Mouse (Mus musculus) hindbrain, embryonic 10.5 days (tissue): ENCODE data around the gene Disc1. TPM values are rescaled to one million over a fixed set of nuclear protein-coding genes. Genes with fewer than 3 reads are reported as not detected.

ENCODE experiments used
- DNase-seq: peaks from one replicate; pipeline ENCODE4 v3.0.0-alpha.2; 2017; ENCODE audit warnings: low spot score
- H3K27ac ChIP-seq: fragments of 300-500 bp; sonication (generic); 2 replicates; pipeline ENCODE4 v1.5.1; 2016; ENCODE audit warnings: mild to moderate bottlenecking, moderate library complexity
- H3K27me3 ChIP-seq: fragments of 300-500 bp; sonication (generic); 2 replicates; pipeline ENCODE4 v1.6.1; 2016; ENCODE audit warnings: mild to moderate bottlenecking; ENCODE audit not compliant: poor library complexity, insufficient read depth, severe bottlenecking
- H3K36me3 ChIP-seq: fragments of 300-500 bp; sonication (generic); 2 replicates; pipeline ENCODE4 v1.6.1; 2016; ENCODE audit warnings: mild to moderate bottlenecking, moderate library complexity
- H3K4me1 ChIP-seq: fragments of 300-500 bp; sonication (generic); replicated peaks from 2 replicates; pipeline ENCODE4 v1.6.1; 2016; ENCODE audit warnings: mild to moderate bottlenecking
- H3K4me3 ChIP-seq: fragments of 300-500 bp; sonication (generic); 2 replicates; pipeline ENCODE4 v1.5.1; 2016; ENCODE audit warnings: mild to moderate bottlenecking, moderate library complexity
- H3K9me3 ChIP-seq: fragments of 300-500 bp; sonication (generic); 2 replicates; pipeline ENCODE4 v1.6.1; 2016; ENCODE audit warnings: mild to moderate bottlenecking, moderate library complexity
- WGBS: fragments of 180-500 bp; shearing (Covaris S2); methylation state at CpG from one replicate; pipeline ENCODE4 v1.1.7; 2016; 5-methylcytosine and 5-hydroxymethylcytosine counted together
- polyA plus RNA-seq: library from polyadenylated mRNA; unstranded; fragments of >200 nt; fragmentation: Nextera tagmentation; extraction: Ambion mirVana; gene quantifications from 2 replicates; pipeline ENCODE4 v1.2.1, GENCODE M21; 2016

Disc1 gene
- 1.6 and 2.1 TPM in 2 replicates for polyA plus RNA-seq

DNA sequence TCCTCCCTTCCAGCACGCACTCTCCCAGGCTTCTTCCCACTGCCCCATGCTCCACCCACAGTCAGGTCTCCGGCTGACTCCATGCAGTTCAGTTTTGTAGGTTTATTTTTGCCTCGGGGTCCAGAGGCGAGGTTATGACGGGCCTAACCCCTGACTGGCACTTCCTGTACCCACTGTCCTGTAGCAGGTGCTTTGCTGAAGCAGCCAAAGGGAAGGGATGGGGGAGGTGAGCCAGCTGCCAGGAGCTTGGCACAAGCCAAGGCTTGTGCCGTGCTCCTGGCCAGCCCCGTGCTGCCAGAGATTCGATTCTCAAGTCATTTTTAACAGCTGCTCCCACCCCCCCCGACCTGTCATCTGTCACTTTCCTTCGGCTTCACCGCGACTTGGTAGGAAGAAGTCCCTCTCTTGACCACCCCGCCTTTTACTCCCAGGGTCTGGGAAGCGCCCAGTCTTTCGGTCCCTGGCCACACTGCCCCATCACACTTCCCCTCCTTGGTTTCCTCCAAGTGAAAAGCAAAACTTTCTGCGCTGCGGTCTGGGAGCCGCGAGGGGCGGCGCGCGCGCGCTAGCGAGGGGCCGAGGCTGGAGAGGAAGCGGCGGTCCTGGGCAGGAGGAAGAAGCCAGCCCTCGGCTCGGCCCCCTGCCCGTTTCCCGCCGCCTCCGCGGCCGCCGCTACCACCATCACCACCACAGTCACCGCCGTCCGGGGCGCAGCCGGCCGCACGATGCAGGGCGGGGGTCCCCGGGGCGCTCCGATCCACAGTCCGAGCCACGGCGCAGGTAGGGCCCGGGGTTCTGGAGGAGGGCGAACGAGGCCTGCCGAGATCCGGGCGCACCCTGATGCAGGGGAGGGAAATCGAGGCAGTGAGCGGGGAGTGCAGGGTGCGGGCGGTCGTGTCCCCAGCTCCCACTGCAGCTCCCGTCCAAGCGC is at the start of gene Disc1:
Gene Disc1, plus strand, starts transcription at position 691 of the 931 bp plus-strand sequence.
- 2% methylated on average over 65 of the region's 65 CpGs for WGBS
- no peaks in the 10 kb centered on the region for H3K36me3 ChIP-seq
- peaks cover 40% of the 10 kb centered on the region for H3K27me3 ChIP-seq
- peak; percentile 60 for DNase-seq
- H3K4me3 ChIP-seq, result peak within 1 kb of the TSS; percentile 58
- peaks cover 6% of the 10 kb centered on the region for H3K9me3 ChIP-seq
- peak within 1 kb of the TSS; percentile 69 for H3K27ac ChIP-seq
- H3K4me1 ChIP-seq, result peaks cover 17% of the 10 kb centered on the region

DNA sequence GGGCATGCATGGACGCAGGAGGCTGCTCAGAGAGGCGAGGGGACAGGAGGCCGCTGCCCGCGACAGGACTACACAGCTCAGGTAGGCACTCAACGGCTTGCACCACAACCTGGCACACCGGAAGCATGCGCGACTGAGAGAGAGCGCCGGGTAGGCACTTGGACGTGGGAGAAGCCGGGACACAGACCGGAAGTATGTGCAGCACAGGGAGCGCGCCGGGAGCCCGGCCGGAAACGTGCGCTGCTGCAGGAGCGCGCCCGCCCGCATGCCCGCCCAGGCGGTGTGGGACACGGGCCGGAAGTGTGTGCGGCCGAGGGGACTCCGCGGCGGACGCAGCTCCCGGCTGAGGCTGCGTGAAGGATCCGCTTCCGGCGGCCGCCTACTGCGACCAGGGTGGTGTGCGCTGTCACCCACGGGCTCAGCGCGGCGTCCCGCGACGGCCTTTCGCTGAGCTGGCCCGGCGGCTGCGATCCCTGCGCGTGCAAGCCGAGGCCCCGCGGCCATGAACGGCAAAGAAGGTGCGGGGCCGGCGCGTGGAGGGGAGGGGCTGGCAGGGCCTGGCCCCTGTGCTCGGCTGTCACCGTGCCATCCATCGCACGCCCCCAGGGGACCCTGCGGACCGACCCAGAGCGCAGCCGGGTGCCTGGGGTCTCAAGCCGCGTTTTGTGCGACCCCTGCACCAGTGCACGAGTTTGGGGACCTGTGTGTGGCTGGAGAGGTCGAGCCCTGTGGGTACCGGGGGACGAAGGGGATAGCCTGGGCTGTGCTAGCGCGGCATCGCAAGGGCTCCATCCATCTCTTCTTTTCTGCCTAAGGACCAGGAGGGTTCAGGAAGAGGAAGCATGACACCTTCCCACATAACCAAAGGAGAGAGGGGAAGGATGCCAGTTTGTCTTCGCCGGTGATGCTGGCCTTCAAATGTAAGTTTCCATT is 41.0 kb upstream of the Disc1 start, which contains the start of gene Tsnax:
Gene Tsnax, plus strand, starts transcription at position 303 of the 933 bp plus-strand sequence.
- WGBS, result 3% methylated on average over 84 of the region's 84 CpGs
- Histone ChIP-seq H3K27ac (peak within 1 kb of the TSS; percentile 95), H3K4me3 (peak within 1 kb of the TSS; percentile 99), H3K27me3 (peaks cover 7% of the 10 kb centered on the region; the same call in 1 of the 2 replicates), H3K36me3 (peaks cover 38% of the 10 kb centered on the region), H3K4me1 (peaks cover 16% of the 10 kb centered on the region), H3K9me3 (peaks cover 3% of the 10 kb centered on the region; the same call in 1 of the 2 replicates)
- DNase-seq, result peak; percentile 91

DNA sequence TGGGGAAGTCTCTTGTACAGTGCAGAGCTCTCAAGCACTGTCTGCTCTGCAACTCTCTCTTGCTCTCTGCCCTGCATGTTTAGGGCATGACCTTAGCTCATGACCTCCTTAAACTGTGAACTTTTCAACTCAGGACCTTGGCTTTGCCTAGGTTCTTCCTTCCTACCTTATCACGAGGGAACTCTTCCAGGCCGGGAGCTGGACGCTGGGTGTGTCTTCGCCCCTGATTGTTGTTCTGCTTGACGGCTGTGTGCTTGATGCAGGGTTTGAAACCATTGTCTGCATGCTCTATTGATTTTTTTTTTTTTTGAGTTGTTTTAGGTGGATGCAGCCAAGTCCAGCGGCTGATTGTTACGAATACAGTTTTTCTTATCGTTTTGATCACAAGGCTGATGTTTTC is 29.9 kb upstream of the Disc1 start:
- Histone ChIP-seq H3K4me3 (no peak overlapping the region), H3K27me3 (no peaks in the 10 kb centered on the region), H3K4me1 (no peaks in the 10 kb centered on the region), H3K9me3 (no peaks in the 10 kb centered on the region), H3K36me3 (peaks cover 66% of the 10 kb centered on the region), H3K27ac (no peak overlapping the region)
- DNase-seq, result no peak
- WGBS, result 92% methylated on average over 8 of the region's 8 CpGs

DNA sequence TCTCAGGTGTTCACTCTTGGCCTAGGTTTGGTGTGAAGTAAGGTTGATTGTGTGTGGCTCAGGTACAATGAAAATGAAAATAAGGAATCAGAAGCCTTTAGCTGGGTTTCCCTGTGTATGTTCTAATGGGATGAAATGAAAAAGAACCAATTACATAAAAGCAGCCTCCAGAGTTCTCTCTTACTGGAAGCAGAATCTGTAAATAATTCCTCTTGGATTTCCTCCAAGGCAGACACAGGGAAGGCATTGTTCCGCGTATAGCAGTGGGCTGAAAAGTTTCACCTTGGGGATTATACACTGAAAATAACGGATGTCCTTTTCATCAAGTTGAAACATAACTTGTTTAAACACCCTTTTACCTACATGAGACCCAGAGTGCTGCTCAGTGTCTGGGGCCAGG is 26.8 kb upstream of the Disc1 start:
- peaks cover 86% of the 10 kb centered on the region for H3K36me3 ChIP-seq
- H3K4me1 ChIP-seq, result no peaks in the 10 kb centered on the region
- no peaks in the 10 kb centered on the region for H3K9me3 ChIP-seq
- WGBS, result 95% methylated on average over 3 of the region's 3 CpGs
- H3K4me3 ChIP-seq, result no peak overlapping the region
- no peak overlapping the region for H3K27ac ChIP-seq
- DNase-seq, result no peak
- H3K27me3 ChIP-seq, result no peaks in the 10 kb centered on the region

DNA sequence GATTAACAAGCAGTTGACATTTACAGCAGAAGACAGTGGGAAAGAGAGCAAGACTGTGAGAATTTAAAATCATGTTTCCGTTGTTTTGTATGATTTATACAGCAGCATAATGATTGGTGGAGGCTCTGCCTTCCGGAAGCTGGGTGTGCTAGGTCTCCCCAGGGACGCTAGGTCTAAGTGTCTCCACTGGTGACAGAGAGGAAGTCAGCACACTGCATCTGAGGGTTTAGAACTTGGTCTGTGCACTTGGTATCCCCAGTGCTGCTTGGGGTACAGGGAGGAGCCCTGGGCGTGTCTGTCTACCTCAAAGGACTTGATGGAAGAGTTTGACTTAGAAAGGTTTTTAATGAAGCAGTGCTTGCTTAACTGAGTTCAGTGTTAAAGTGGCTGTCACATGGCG is 25.2 kb upstream of the Disc1 start:
- no peaks in the 10 kb centered on the region for H3K9me3 ChIP-seq
- no peaks in the 10 kb centered on the region for H3K27me3 ChIP-seq
- peaks cover 99% of the 10 kb centered on the region for H3K36me3 ChIP-seq
- WGBS, result 89% methylated on average over 5 of the region's 5 CpGs
- no peaks in the 10 kb centered on the region for H3K4me1 ChIP-seq
- H3K27ac ChIP-seq, result no peak overlapping the region
- no peak overlapping the region for H3K4me3 ChIP-seq
- no peak for DNase-seq

DNA sequence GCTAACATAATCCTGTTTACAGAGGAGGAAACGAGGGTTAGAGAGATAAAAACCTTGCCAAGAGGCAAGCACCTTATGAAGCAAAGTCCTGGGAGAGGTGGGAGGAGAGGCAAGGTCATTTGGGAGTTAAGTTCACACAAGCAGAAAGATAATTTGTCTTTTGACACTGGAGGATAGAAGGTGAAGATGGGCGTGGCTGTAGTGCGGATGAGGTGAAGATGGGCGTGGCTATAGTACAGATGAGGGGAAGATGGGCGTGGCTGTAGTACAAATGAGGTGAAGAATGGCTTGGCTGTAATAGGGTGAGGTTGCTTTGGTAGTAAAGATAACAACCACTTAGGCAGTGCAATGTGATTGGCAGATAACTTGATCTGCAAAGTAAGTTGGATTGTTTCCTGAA is 22.7 kb upstream of the Disc1 start:
- WGBS, result 88% methylated on average over 5 of the region's 5 CpGs
- Histone ChIP-seq H3K27me3 (no peaks in the 10 kb centered on the region), H3K4me1 (0 out of 2 replicates have a peak, but pooled peaks cover 3% of the 10 kb centered on the region), H3K27ac (no peak overlapping the region), H3K36me3 (peaks cover 99% of the 10 kb centered on the region), H3K4me3 (no peak overlapping the region), H3K9me3 (no peaks in the 10 kb centered on the region)
- DNase-seq, result no peak

DNA sequence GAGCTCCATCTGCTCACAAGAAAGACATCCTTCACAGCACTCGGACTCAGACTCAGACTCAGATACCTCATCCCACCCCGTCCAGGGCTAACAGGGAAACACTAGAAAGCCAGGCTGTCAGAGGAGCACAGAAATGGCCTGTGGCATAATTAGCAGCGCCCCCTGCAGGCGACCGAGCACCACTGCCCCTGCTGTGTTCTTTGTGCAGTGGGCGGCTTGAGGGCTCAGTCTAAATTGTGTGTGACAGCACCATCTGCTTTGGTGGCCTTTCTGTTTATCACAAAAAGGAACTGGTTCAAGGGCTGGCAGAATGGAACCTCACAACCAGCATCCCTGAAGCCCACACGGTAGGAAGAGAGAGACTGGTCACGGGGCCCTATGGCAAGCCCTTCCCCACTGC is 19.3 kb upstream of the Disc1 start:
- H3K27me3 ChIP-seq, result no peaks in the 10 kb centered on the region
- H3K27ac ChIP-seq, result peak overlapping the region; percentile 71
- no peaks in the 10 kb centered on the region for H3K9me3 ChIP-seq
- WGBS, result 33% methylated on average over 8 of the region's 8 CpGs
- peaks cover 98% of the 10 kb centered on the region for H3K36me3 ChIP-seq
- H3K4me3 ChIP-seq, result no peak overlapping the region
- DNase-seq, result peak; percentile 75
- peaks cover 10% of the 10 kb centered on the region; the same call in 1 of the 2 replicates for H3K4me1 ChIP-seq

DNA sequence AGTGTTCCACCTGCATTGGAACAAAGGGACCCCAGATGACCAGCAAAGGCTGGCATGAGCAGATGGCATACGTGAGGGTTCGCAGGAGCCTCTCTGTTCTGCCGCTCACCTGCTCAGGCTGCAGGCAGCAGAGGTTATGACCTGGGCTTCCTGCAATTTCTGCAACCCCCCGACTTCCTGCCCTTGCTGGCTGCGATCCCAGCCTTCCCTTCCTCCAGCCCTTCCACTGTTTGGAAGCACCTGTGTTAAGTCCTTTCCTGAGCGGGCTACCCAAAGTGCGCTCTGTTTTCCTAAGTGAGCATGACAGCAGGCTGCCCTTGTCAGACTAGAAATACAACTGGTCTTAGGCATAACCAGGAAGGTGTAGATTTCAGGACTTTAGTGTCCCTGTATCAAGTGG is 16.9 kb upstream of the Disc1 start:
- Histone ChIP-seq H3K27me3 (no peaks in the 10 kb centered on the region), H3K4me1 (peaks cover 21% of the 10 kb centered on the region), H3K36me3 (peaks cover 87% of the 10 kb centered on the region), H3K9me3 (0 out of 2 replicates have a peak, but pooled peaks cover 4% of the 10 kb centered on the region), H3K4me3 (no peak overlapping the region), H3K27ac (no peak overlapping the region)
- WGBS, result 83% methylated on average over 7 of the region's 7 CpGs
- no peak for DNase-seq

DNA sequence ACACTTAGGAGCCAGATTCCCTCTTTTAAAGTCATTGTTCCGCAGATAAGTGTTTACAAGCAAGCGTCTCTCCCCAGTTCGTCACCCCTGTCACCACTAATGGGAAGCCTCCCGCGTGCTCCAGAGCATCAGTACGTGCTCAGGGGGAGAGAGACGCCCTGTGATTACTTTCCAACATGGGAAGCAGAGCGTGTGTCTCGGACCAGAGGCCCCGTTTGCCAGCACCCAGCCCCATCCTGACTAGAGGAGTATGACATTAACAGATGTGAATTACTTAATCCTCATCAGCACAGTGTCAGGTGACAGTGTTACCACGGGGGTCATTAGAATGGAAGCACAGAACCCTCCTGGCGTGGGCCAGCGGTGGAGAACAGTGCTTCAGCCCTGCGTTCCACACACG is 15.3 kb upstream of the Disc1 start:
- H3K27me3 ChIP-seq, result no peaks in the 10 kb centered on the region
- DNase-seq, result no peak
- peaks cover 27% of the 10 kb centered on the region for H3K4me1 ChIP-seq
- H3K27ac ChIP-seq, result no peak overlapping the region
- 0 out of 2 replicates have a peak, but pooled peaks cover 4% of the 10 kb centered on the region for H3K9me3 ChIP-seq
- H3K36me3 ChIP-seq, result peaks cover 70% of the 10 kb centered on the region
- H3K4me3 ChIP-seq, result no peak overlapping the region
- WGBS, result 90% methylated on average over 15 of the region's 15 CpGs

DNA sequence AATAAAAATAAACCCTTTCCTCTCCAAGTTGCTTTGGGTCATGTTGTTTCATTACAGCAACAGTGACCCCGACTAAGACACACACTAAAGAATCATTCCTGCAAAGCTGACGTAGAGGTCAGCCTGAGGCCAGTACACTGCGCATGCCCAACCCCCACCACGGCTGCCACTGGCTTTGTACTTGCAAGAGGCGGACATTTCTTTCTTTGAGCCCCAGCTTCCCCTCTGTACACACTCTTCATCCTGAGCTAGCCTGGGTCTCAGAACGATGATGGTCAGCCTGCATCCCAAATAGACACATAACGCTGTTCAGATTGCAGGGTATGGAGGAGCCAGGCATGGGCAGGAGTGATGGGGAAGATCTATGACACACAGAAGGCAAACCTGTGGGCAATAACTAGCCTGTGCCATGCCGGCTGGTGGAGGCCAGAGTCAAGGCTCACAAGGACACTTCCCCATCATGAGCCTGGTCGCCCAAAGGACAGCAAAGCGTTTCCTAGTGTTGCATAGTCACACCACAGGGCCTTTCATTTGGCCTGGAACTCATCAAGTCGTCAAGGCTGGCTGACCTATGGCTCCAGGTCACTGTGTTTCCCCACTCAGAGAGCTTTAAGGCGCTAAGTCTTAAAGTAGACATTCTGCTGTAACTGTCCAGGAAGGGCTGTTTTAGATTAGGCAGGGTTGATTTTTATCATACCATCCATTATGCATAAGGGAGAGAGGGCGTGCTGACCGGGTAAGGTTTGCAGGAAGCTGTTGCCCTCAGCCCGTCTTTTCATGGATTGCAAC is 13.2 kb upstream of the Disc1 start:
- H3K27ac ChIP-seq, result 0 out of 2 replicates have a peak overlapping the region, but pooled peaks have one; percentile 30
- H3K9me3 ChIP-seq, result 0 out of 2 replicates have a peak, but pooled peaks cover 4% of the 10 kb centered on the region
- 76% methylated on average over 15 of the region's 15 CpGs for WGBS
- peaks cover 27% of the 10 kb centered on the region for H3K4me1 ChIP-seq
- peak; percentile 10 for DNase-seq
- H3K4me3 ChIP-seq, result no peak overlapping the region
- H3K36me3 ChIP-seq, result peaks cover 50% of the 10 kb centered on the region
- no peaks in the 10 kb centered on the region for H3K27me3 ChIP-seq

DNA sequence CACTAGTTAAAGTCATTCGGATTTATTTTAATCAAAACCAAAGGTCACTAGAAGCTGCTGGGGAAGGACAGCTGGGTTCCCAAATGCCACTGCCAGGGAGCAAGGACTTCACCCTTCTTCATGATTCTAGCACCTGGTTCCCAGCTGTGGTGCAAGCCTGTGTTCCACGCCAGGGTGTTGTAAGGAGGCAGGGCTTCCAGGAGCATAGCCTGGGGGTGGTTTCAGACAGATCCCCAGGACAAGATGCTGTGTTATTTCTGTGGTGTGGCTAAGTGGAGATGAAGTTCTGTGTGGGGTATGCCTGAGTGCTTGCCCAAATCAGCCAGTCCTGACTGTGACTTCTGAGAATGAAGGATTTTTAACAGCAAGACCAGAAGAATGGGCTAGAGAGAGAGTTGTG is 12.5 kb upstream of the Disc1 start:
- WGBS, result 69% methylated on average over 2 of the region's 2 CpGs
- H3K36me3 ChIP-seq, result peaks cover 44% of the 10 kb centered on the region
- H3K9me3 ChIP-seq, result 0 out of 2 replicates have a peak, but pooled peaks cover 4% of the 10 kb centered on the region
- peak overlapping the region; percentile 45; the same call in 1 of the 2 replicates for H3K27ac ChIP-seq
- H3K27me3 ChIP-seq, result no peaks in the 10 kb centered on the region
- H3K4me3 ChIP-seq, result no peak overlapping the region
- H3K4me1 ChIP-seq, result peaks cover 27% of the 10 kb centered on the region
- DNase-seq, result no peak

DNA sequence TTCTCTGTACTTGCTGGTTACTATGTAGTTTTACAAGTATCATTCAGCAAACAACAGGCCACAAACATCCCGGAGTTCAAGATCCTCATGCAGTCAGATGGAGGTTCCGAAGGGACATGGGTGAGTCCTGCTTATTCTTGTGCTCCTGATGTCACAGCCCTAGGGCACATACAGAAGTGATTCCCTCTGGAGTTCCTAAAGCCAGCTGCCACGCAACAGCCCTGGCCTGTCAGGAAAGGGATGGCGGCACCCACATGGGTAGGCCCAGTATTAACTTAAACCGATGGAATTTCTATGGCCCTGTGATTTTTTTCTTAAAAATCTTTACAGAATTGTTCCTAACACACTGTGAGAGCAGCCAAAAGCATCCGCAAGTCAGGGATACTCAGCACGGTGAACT is 10.6 kb upstream of the Disc1 start:
- Histone ChIP-seq H3K4me3 (no peak overlapping the region), H3K27me3 (no peaks in the 10 kb centered on the region), H3K36me3 (peaks cover 26% of the 10 kb centered on the region), H3K27ac (no peak overlapping the region), H3K9me3 (0 out of 2 replicates have a peak, but pooled peaks cover 4% of the 10 kb centered on the region), H3K4me1 (peaks cover 20% of the 10 kb centered on the region)
- DNase-seq, result no peak
- WGBS, result 72% methylated on average over 7 of the region's 7 CpGs
